Mouse (Mus musculus): ENCODE data around the gene Wdr25.

Wdr25 gene

GRCm38 (mm10) chr12:108937506-108937905 is 44.1 kb downstream of the Wdr25 start:
- no peak for DNase-seq (ENCODE audit: low spot score in 2 of 2)

GRCm38 (mm10) chr12:108938844-108939243 is 45.4 kb downstream of the Wdr25 start:
- no peak for DNase-seq (ENCODE audit: low spot score in 2 of 2)

- DNase-seq (ENCODE audit: low spot score in 2 of 2), result no peak
Measured at GRCm38 (mm10) chr12:108939317-108939716, 45.9 kb downstream of the Wdr25 start.

- DNase-seq (ENCODE audit: low spot score in 2 of 2), result no peak
Measured at GRCm38 (mm10) chr12:108940255-108940654, 46.8 kb downstream of the Wdr25 start.

- no peak for DNase-seq (ENCODE audit: low spot score in 2 of 2)
Measured at GRCm38 (mm10) chr12:108941282-108941681, 47.9 kb downstream of the Wdr25 start.

GRCm38 (mm10) chr12:108942203-108942923 is 48.9 kb downstream of the Wdr25 start:
- DNase-seq (ENCODE audit: low spot score in 2 of 2), result peak in 1 of 2 experiments; percentile 36

- DNase-seq (ENCODE audit: low spot score in 2 of 2), result peak in 1 of 2 experiments; percentile 41
Measured at GRCm38 (mm10) chr12:108953011-108953550, 59.6 kb downstream of the Wdr25 start.

GRCm38 (mm10) chr12:108953838-108954237 is 60.4 kb downstream of the Wdr25 start:
- DNase-seq (ENCODE audit: low spot score in 2 of 2), result no peak

- DNase-seq (ENCODE audit: low spot score in 2 of 2), result no peak
Measured at GRCm38 (mm10) chr12:108954456-108954855, 61.0 kb downstream of the Wdr25 start.

GRCm38 (mm10) chr12:108958483-108958882 is 65.1 kb downstream of the Wdr25 start:
- DNase-seq (ENCODE audit: low spot score in 2 of 2), result no peak

- DNase-seq (ENCODE audit: low spot score in 2 of 2), result no peak
Measured at GRCm38 (mm10) chr12:108958991-108959638, 65.7 kb downstream of the Wdr25 start.

GRCm38 (mm10) chr12:108959639-108960219 is 66.3 kb downstream of the Wdr25 start:
- DNase-seq (ENCODE audit: low spot score in 2 of 2), result no peak

GRCm38 (mm10) chr12:108960225-108960624 is 66.8 kb downstream of the Wdr25 start:
- no peak for DNase-seq (ENCODE audit: low spot score in 2 of 2)

GRCm38 (mm10) chr12:108967631-108968030 is 74.2 kb downstream of the Wdr25 start:
- no peak for DNase-seq (ENCODE audit: low spot score in 2 of 2)

GRCm38 (mm10) chr12:108968031-108968430 is 74.6 kb downstream of the Wdr25 start:
- DNase-seq (ENCODE audit: low spot score in 2 of 2), result peak; percentile 31 to 40

GRCm38 (mm10) chr12:108971446-108971845 is 78.0 kb downstream of the Wdr25 start:
- no peak for DNase-seq (ENCODE audit: low spot score in 2 of 2)

- no peak for DNase-seq (ENCODE audit: low spot score in 2 of 2)
Measured at GRCm38 (mm10) chr12:108972234-108972633, 78.8 kb downstream of the Wdr25 start.

GRCm38 (mm10) chr12:108979977-108980376 is 86.5 kb downstream of the Wdr25 start:
- DNase-seq (ENCODE audit: low spot score in 2 of 2), result no peak

- DNase-seq (ENCODE audit: low spot score in 2 of 2), result no peak
Measured at GRCm38 (mm10) chr12:108981941-108982683, 88.7 kb downstream of the Wdr25 start.

GRCm38 (mm10) chr12:108982684-108982960 is 89.2 kb downstream of the Wdr25 start:
- DNase-seq (ENCODE audit: low spot score in 2 of 2), result no peak

GRCm38 (mm10) chr12:108983496-108983895 is 90.1 kb downstream of the Wdr25 start:
- DNase-seq (ENCODE audit: low spot score in 2 of 2), result no peak

GRCm38 (mm10) chr12:108984471-108984870 is 91.0 kb downstream of the Wdr25 start:
- no peak for DNase-seq (ENCODE audit: low spot score in 2 of 2)
